Mouse (Mus musculus) embryonic facial prominence, embryonic 10.5 days (tissue): ENCODE measurements at regions not wholly inside any gene's neighbourhood (a gene's known extent, or its start where the extent isn't known, plus 50 kb on each side); places are given as distances from the start of the nearest gene placed in this dataset.

Experiments used
- DNase-seq: peaks from one replicate; pipeline ENCODE4 v3.0.0-alpha.2; 2017; ENCODE audit warnings: low spot score
- H3K27ac ChIP-seq: fragments of 300-500 bp; sonication (generic); replicated peaks from 2 replicates; pipeline ENCODE4 v1.5.1; 2016; ENCODE audit warnings: mild to moderate bottlenecking
- H3K27me3 ChIP-seq: fragments of 300-500 bp; sonication (generic); replicated peaks from 2 replicates; pipeline ENCODE4 v1.6.1; 2016; ENCODE audit warnings: low read depth, mild to moderate bottlenecking; ENCODE audit not compliant: poor library complexity, severe bottlenecking
- H3K36me3 ChIP-seq: fragments of 300-500 bp; sonication (generic); replicated peaks from 2 replicates; pipeline ENCODE4 v1.6.1; 2016; ENCODE audit warnings: mild to moderate bottlenecking, moderate library complexity
- H3K4me1 ChIP-seq: fragments of 300-500 bp; sonication (generic); 2 replicates; pipeline ENCODE4 v1.6.1; 2016
- H3K4me3 ChIP-seq: fragments of 300-500 bp; sonication (generic); 2 replicates; pipeline ENCODE4 v1.5.1; 2016; ENCODE audit warnings: mild to moderate bottlenecking, moderate library complexity
- H3K9me3 ChIP-seq: fragments of 300-500 bp; sonication (generic); 2 replicates; pipeline ENCODE4 v1.6.1; 2016; ENCODE audit warnings: mild to moderate bottlenecking
- WGBS: fragments of 180-500 bp; shearing (Covaris S2); methylation state at CpG from one replicate; pipeline ENCODE4 v1.1.7; 2016; 5-methylcytosine and 5-hydroxymethylcytosine counted together

DNA sequence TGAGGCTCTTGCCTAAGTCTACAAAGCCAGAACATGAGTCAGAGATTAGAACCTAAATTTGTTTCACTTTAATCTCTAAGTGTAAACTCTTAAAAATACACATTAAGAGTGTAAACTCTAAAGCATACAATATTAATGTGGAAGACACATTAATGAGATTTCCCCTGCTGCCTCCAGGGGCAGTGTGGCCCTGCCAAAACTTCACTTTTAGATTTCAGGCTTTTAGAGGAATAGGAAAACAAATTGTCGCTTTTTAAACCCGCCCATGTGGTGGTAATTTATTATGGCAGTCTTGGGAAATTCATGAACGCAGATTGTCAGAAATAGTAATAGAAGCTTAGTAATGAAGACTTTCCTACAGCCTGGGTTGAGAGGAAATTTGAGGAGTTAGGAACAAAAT, 549.0 kb upstream of the Lcorl start:
- H3K4me1 ChIP-seq: no peaks in the 10 kb centered on the region
- no peaks in the 10 kb centered on the region for H3K9me3 ChIP-seq
- no peaks in the 10 kb centered on the region for H3K27me3 ChIP-seq
- no peak overlapping the region for H3K4me3 ChIP-seq
- WGBS: 58% methylated on average over 3 of the region's 3 CpGs
- DNase-seq: peak; percentile 9
- H3K36me3 ChIP-seq: no peaks in the 10 kb centered on the region
- no peak overlapping the region for H3K27ac ChIP-seq

DNA sequence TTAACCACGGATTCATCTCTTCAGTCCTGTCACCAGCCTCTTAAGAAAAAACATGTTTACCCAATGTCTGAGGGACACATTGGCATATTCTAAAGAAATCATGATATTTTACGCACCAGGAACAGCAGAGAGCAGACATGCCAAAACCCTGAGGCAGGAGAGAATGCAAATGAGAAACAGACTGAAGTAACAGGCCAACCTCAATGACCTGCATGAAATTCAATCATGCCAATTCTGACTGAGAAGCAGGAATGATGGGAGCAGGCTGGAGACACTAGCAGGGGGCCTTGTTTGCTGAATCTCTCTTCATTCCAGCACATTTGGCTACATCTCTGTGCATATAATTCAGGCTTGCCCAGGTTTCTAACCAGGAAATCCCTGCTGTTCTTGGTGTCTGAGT, 529.2 kb upstream of the Lcorl start:
- Histone ChIP-seq H3K36me3 (no peaks in the 10 kb centered on the region), H3K27ac (no peak overlapping the region), H3K4me3 (no peak overlapping the region), H3K4me1 (peaks cover 4% of the 10 kb centered on the region), H3K27me3 (no peaks in the 10 kb centered on the region), H3K9me3 (no peaks in the 10 kb centered on the region)
- WGBS: 58% methylated on average over 2 of the region's 2 CpGs
- peak; percentile 23 for DNase-seq

DNA sequence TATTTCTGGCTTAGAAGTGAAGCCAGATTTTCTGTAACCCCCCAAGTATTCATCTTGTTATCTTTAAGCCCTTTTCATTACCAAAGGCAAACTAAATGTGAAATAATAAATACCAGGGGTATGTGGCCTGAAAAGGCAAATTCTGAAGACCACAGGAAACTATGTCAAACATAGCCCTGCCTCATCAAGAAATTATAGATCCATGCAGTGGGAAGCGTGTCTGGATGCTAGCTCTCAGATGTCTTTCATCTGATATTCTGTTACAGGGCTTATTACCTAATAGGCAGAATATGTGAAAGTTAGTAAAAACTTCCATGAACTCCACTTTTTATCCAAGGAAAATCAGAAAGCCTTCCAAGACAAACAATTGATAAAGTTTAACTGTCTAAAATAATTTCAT, 509.9 kb upstream of the Lcorl start:
- no peaks in the 10 kb centered on the region for H3K36me3 ChIP-seq
- no peaks in the 10 kb centered on the region for H3K27me3 ChIP-seq
- H3K9me3 ChIP-seq: no peaks in the 10 kb centered on the region
- 72% methylated on average over 1 of the region's 1 CpGs for WGBS
- DNase-seq: no peak
- H3K4me1 ChIP-seq: no peaks in the 10 kb centered on the region
- H3K4me3 ChIP-seq: no peak overlapping the region
- no peak overlapping the region for H3K27ac ChIP-seq

DNA sequence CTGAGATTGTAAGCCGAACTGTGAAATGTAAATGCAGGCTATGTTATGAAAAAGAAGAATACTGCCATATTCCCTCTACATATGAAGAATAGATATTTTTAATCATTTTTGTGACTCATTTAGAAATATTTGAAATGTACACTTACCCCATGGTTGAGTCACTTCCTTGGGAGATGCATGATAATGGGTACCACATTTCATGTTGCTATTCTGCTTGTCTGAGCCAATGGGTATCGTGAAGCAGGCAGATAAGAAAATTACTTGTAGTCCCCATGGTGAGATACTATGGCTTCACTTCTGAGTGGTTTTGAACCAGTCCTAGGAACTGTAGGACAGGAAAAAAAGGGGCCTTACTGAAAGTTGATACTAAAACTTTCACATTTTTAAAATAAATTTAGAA, 506.2 kb upstream of the Lcorl start:
- no peaks in the 10 kb centered on the region for H3K9me3 ChIP-seq
- H3K36me3 ChIP-seq: no peaks in the 10 kb centered on the region
- 90% methylated on average over 2 of the region's 2 CpGs for WGBS
- H3K4me3 ChIP-seq: no peak overlapping the region
- no peak for DNase-seq
- H3K27me3 ChIP-seq: no peaks in the 10 kb centered on the region
- no peaks in the 10 kb centered on the region for H3K4me1 ChIP-seq
- no peak overlapping the region for H3K27ac ChIP-seq

DNA sequence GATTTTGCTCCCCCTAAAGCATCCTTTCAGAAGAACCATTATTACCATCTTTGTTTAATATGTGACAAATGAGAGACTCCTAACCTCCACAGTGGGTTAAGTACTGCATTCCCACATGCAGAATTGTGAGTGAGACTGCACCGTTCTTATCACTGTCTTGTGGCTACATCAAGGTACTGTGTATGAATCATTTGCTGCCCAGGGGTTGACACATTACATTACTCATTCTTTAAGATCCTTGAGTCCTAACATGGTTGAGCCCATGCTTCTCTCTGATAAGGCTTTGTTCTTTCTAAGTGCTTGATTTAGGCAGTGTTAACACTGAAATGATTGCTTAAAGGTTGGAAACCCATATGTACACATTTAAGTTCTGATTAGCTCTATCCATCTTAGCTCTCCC, 504.2 kb upstream of the Lcorl start:
- Histone ChIP-seq H3K4me3 (no peak overlapping the region), H3K27me3 (no peaks in the 10 kb centered on the region), H3K9me3 (no peaks in the 10 kb centered on the region), H3K4me1 (no peaks in the 10 kb centered on the region), H3K36me3 (no peaks in the 10 kb centered on the region), H3K27ac (no peak overlapping the region)
- DNase-seq: no peak
- WGBS: 81% methylated on average over 1 of the region's 1 CpGs

DNA sequence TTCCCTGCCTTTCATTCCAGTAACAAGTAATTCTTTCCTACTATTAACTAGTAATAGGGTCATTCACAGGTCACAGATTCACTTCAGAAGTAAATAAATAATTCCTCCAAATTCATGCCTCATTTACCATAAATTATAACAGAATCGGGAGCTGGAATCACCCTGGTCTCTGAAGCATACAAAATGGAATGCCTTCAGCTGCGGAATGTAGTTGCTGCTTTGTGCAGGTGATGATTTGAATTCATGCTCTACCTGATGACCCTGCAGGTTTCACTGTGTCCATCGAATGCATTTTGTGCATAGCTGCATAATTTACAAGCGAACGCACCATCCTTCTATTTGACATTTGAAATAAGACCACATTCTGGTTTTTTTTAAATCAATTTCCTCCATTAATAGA, 491.0 kb upstream of the Lcorl start:
- peaks cover 6% of the 10 kb centered on the region; the same call in 1 of the 2 replicates for H3K4me1 ChIP-seq
- DNase-seq: no peak
- no peaks in the 10 kb centered on the region for H3K27me3 ChIP-seq
- no peak overlapping the region for H3K27ac ChIP-seq
- H3K4me3 ChIP-seq: no peak overlapping the region
- no peaks in the 10 kb centered on the region for H3K9me3 ChIP-seq
- no peaks in the 10 kb centered on the region for H3K36me3 ChIP-seq
- 75% methylated on average over 5 of the region's 5 CpGs for whole genome bisulfite sequencing

DNA sequence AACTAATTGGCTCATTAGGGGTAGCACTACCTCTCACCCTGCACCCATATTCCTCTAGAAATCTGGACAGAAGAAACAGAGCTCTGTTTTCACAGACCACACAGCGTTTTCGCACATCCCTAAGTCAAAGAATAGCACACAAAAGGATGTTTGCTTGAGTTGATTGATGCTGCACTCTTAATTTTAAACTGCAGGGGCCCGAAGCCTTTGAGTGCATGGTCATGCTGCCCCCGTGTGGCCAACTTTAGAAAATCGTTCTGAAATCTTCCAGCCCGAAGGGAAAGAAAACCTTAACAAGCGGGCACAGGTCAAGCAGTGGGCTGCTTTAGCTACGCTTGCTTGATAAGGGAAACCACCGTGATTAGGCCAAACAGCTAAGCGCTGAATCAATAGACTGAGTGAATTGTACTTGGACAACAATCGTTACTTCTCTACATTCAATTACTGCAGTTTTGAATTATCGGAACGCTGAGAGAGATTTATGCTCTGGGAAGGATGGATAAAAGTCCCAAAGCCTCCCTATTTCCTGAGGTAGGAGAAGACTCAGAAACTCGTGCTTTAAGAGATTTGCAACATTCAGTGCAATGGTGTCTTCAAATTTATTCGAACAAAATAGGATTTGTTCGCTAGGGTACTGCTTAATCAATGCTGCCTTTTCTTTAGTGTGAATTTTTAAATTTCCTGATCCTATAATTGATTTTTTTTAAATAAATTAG, 490.1 kb upstream of the Lcorl start:
- Histone ChIP-seq H3K4me3 (no peak overlapping the region), H3K9me3 (no peaks in the 10 kb centered on the region), H3K36me3 (no peaks in the 10 kb centered on the region), H3K4me1 (peaks cover 6% of the 10 kb centered on the region; the same call in 1 of the 2 replicates), H3K27me3 (no peaks in the 10 kb centered on the region), H3K27ac (no peak overlapping the region)
- peak; percentile 83 for DNase-seq
- WGBS: 19% methylated on average over 16 of the region's 16 CpGs

DNA sequence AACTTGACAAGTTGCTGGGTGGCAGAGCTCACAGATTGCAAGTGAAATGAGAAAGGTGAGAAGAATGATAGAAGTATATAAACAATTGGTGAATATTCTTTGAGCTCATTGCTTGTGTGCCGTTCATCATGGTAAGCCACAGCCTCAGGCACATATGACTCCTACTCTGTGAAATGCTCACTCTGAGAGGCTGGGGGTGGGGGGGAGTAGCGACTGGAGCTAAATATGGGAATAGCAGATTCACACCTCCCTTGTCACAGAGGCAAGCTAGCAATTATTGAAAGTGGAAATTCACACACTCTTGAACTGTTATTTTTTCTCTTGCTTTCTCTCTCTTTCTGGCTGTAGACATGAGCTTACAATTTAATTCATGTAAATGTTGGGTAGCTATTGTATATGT, 481.0 kb upstream of the Lcorl start:
- 83% methylated on average over 2 of the region's 2 CpGs for WGBS
- DNase-seq: no peak

DNA sequence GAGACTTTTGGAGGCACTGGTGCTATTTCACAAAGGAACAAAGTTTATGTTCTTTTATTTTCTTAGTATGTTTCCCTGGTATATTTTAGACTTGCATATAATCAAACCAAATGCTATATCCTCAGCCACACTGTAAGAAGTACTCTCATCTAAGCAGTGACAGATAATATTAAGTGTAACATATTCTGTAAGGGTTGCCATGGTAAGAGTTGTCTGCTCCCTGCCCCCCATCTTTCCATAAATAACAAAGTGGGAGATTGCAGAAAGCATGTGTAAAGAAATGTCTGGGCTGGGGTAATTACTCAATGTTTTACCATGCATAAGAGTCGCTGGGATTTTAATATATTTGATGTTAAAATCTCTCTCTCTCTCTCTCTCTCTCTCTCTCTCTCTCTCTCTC, 473.5 kb upstream of the Lcorl start:
- Histone ChIP-seq H3K4me1 (no peaks in the 10 kb centered on the region), H3K36me3 (no peaks in the 10 kb centered on the region), H3K27me3 (no peaks in the 10 kb centered on the region), H3K27ac (no peak overlapping the region), H3K9me3 (no peaks in the 10 kb centered on the region), H3K4me3 (no peak overlapping the region)
- DNase-seq: no peak
- 50% methylated on average over 1 of the region's 1 CpGs for WGBS

More for the DNA sequence above, 481.0 kb upstream of the Lcorl start:
- H3K27ac ChIP-seq: no peak overlapping the region
- no peak overlapping the region for H3K4me3 ChIP-seq
- H3K27me3 ChIP-seq: no peaks in the 10 kb centered on the region
- H3K9me3 ChIP-seq: no peaks in the 10 kb centered on the region
- no peaks in the 10 kb centered on the region for H3K4me1 ChIP-seq
- no peaks in the 10 kb centered on the region for H3K36me3 ChIP-seq
